Mouse (Mus musculus): Measurements from ENCODE around the gene Utf1.

DNA sequence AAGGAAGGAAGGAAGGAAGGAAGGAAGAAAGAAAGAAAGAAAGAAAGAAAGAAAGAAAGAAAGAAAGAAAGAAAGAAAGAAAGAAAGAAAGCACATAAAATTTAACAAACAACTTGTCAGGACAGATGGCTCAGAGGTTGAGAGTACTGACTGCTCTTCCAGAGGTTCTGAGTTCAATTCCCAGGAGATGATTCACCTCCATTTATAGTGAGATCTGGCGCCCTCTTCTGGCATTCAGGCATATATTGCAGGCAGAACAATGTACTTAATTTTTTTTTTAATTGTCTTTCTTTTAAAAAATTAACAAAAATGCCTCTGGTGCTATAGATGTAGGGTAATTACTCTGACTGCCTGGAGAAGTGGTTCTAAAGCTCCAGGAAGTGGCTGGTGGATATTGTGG lies 27.2 kb upstream of the Utf1 start:
- TF ChIP-seq CTCF (IDR thresholded peaks at IDR 0.05; ENCODE audit: control insufficient read depth, insufficient read depth, low read length) = no peak
- TF ChIP-seq POLR2A (IDR thresholded peaks at IDR 0.05; ENCODE audit: borderline replicate concordance, control insufficient read depth, low read depth, low read length) = no peak

All from bone marrow, adult 2 months (tissue).